Mouse (Mus musculus) forebrain, postnatal 0 days (tissue): ENCODE measurements around the gene Fam117a. TPM values are rescaled to one million over a fixed set of nuclear protein-coding genes. Genes with fewer than 3 reads are reported as not detected.
A peak's percentile ranks its signal among the peaks of the same experiment; 100 is the strongest.

Source experiments
- ATAC-seq: fragments of 200-750 bp; cut with Nextera tagmentation; 2 replicates; pipeline ENCODE4 v1.8.0; 2017; ENCODE audit warnings: mild to moderate bottlenecking, moderate library complexity
- DNase-seq: peaks from one replicate; pipeline ENCODE4 v3.0.0-alpha.2; 2015
- H3K27ac ChIP-seq: fragments of 300-500 bp; sonication (generic); 2 replicates; pipeline ENCODE4 v1.5.1; 2014; ENCODE audit warnings: low read depth, mild to moderate bottlenecking, antibody characterized with exemption, low read length, moderate library complexity, mixed read lengths
- H3K27me3 ChIP-seq: fragments of 300-500 bp; sonication (generic); 2 replicates; pipeline ENCODE4 v1.6.1; 2014; ENCODE audit warnings: mild to moderate bottlenecking, low read length, mixed read lengths; ENCODE audit not compliant: insufficient read depth
- H3K36me3 ChIP-seq: fragments of 300-500 bp; sonication (generic); 2 replicates; pipeline ENCODE4 v1.6.1; 2014; ENCODE audit warnings: mild to moderate bottlenecking, moderate library complexity; ENCODE audit not compliant: insufficient read depth
- H3K4me1 ChIP-seq: fragments of 300-500 bp; sonication (generic); 2 replicates; pipeline ENCODE4 v1.6.1; 2014; ENCODE audit warnings: antibody characterized with exemption; ENCODE audit not compliant: insufficient read depth
- H3K4me2 ChIP-seq: fragments of 300-500 bp; sonication (generic); 2 replicates; pipeline ENCODE4 v1.6.1; 2014; ENCODE audit warnings: low read depth, mild to moderate bottlenecking, moderate library complexity
- H3K4me3 ChIP-seq: fragments of 300-500 bp; sonication (generic); 2 replicates; pipeline ENCODE4 v1.5.1; 2014; ENCODE audit warnings: low read depth, low read length, mixed read lengths
- H3K9ac ChIP-seq: fragments of 300-500 bp; sonication (generic); 2 replicates; pipeline ENCODE4 v1.6.1; 2014; ENCODE audit warnings: mild to moderate bottlenecking
- H3K9me3 ChIP-seq: fragments of 300-500 bp; sonication (generic); 2 replicates; pipeline ENCODE4 v1.6.1; 2016; ENCODE audit warnings: low read length
- CTCF ChIP-seq: sonication (generic); IDR thresholded peaks from 2 replicates; pipeline ENCODE4 v1.5.1; 2016; ENCODE audit warnings: antibody characterized with exemption, control low read depth, low read depth
- WGBS: fragments of 180-500 bp; shearing (Covaris S2); extraction: QIAGEN DNeasy Blood & Tissue Kit; methylation state at CpG from one replicate; pipeline ENCODE4 v1.1.7; 2014; 5-methylcytosine and 5-hydroxymethylcytosine counted together
- polyA plus RNA-seq: library from polyadenylated mRNA; unstranded; fragments of >200 nt; fragmentation: Nextera tagmentation; extraction: Ambion mirVana; gene quantifications from 2 replicates; pipeline ENCODE4 v1.2.1, GENCODE M21; 2015
- total RNA-seq: library from RNA; depleted of rRNA; stranded (reverse); fragments of >200 nt; gene quantifications from 2 replicates; pipeline ENCODE4 v1.2.3, GENCODE M21; 2014

Gene Fam117a
- total and polyA plus RNA-seq, 2 experiments from 2014 or later: 1.8 to 5.5 TPM

DNA sequence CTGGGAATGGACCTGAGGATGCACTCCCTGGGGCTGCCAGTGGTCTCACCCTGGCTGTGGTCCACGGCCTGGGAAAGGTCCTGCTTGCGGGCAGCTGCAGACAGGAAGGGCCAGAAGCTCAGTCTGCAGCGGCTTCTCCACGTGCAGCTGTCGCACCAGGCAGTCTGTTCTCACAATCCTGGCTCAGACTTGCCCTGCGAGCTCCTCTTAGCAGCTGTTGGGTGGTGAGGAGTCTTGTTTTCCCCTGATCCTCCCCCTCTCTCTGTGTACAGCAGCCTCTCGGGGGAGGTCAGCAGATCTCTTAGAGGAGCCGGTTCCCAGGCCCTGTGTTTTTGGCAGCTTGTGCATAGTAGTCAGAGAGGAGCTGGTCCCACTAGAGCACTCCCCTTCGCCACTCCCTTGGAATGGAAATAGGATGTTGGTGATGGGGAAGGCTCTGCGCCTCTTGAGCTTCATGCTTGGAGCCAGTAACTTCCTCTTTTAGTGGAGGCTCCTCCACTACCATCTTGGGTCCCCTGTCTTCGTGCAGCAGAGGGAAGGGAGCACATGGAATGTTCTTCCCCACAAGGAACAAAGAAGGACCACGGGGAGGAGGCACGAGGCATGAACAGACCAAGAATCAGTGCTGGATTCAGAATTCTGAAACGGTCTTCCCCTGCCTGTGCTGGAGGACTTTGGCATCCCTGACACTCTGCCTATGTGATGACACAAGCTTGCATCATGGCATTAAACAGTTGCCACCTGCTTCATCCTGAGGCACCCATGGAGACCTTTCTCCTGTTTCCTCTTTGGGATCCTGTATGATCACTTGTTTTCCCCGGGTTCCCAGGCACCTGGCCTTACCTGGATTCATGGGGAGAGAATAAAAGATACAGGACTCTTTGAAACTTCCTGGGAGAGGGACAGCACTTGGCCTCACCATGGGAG is 33.4 kb downstream of the Fam117a start:
- no peaks in the 10 kb centered on the region for H3K36me3 ChIP-seq
- no peak for DNase-seq
- H3K27ac ChIP-seq: 0 out of 2 replicates have a peak overlapping the region, but pooled peaks have one; percentile 35
- H3K9ac ChIP-seq: no peak overlapping the region
- no peak for TF ChIP-seq CTCF
- H3K4me1 ChIP-seq: no peaks in the 10 kb centered on the region
- WGBS: 64% methylated on average over 15 of the region's 15 CpGs
- H3K4me3 ChIP-seq: no peak overlapping the region
- H3K27me3 ChIP-seq: no peaks in the 10 kb centered on the region
- H3K4me2 ChIP-seq: no peak overlapping the region
- H3K9me3 ChIP-seq: no peaks in the 10 kb centered on the region
- ATAC-seq: peak; percentile 77

DNA sequence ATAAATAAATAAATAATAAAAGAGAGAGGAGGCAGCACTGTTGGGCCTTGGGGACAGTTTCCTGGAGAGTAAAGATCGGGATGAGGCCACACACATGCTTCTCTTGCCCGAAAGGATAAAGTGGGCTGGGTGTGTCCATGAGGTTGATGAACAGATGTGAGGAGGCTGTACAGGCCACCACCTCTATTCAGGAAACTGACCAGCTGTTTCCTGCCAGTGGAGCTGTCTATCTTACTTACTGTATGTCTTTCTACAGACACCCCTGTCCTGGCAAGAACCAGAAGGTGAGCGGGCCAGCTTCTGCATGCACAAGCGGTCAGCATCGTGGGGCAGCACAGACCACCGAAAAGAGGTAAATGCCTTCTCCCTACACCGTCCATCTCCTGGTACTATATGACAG is 34.4 kb downstream of the Fam117a start:
- no peaks in the 10 kb centered on the region for H3K4me1 ChIP-seq
- H3K4me2 ChIP-seq: no peak overlapping the region
- no peaks in the 10 kb centered on the region for H3K27me3 ChIP-seq
- no peak overlapping the region for H3K9ac ChIP-seq
- no peaks in the 10 kb centered on the region for H3K9me3 ChIP-seq
- ATAC-seq: no peak
- 96% methylated on average over 7 of the region's 7 CpGs for WGBS
- no peak for DNase-seq
- no peak for TF ChIP-seq CTCF
- no peaks in the 10 kb centered on the region for H3K36me3 ChIP-seq
- no peak overlapping the region for H3K4me3 ChIP-seq
- no peak overlapping the region for H3K27ac ChIP-seq

DNA sequence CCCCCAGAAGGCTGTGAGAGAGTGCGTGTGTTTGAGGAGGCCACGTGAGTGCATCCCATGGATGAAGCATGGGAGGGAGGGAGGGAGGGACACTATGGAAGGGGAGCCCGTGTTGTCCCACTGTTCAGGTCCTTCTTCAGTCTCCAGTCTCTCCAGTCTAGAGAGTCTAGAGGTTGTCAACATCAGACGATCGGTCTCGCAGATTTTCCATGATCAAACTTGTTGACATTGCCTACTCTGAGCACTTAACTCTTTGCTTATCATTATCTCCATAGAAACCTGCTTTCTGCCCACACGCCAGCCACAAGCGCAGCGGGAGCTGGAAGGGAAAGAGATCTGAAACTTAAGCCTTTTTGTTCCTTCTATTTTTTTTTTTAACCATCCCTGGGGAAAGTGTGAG is 42.1 kb downstream of the Fam117a start:
- Histone ChIP-seq H3K9ac (no peak overlapping the region), H3K9me3 (no peaks in the 10 kb centered on the region), H3K4me3 (no peak overlapping the region), H3K27ac (no peak overlapping the region), H3K27me3 (no peaks in the 10 kb centered on the region), H3K36me3 (no peaks in the 10 kb centered on the region; the same call in 1 of the 2 replicates), H3K4me2 (no peak overlapping the region), H3K4me1 (no peaks in the 10 kb centered on the region)
- TF ChIP-seq CTCF: no peak
- no peak for DNase-seq
- 85% methylated on average over 9 of the region's 9 CpGs for WGBS
- ATAC-seq: no peak

DNA sequence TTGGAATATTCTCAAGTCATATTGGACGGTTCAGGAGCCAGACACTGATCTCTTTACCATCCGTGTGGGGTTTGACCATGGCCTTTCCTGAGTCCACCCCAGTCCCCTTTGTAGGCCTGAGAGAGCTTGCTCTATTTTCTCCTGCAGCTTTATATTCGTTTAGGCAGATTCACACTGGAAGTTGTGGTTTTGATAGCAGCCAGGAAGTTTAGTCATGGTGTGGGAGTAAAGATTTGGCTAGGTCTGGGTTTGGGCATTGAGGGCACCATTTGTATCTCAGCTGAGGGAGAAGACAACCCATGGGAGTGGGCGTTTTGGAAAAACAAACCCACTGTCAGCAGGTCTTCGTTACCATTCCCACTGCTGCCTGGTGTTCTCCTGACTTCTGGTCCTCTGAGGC is 42.7 kb downstream of the Fam117a start:
- ATAC-seq (no peak), DNase-seq (no peak)
- Histone ChIP-seq H3K27ac (no peak overlapping the region), H3K27me3 (no peaks in the 10 kb centered on the region), H3K36me3 (no peaks in the 10 kb centered on the region; the same call in 1 of the 2 replicates), H3K4me1 (no peaks in the 10 kb centered on the region), H3K4me2 (no peak overlapping the region), H3K9me3 (no peaks in the 10 kb centered on the region), H3K9ac (no peak overlapping the region), H3K4me3 (no peak overlapping the region)
- TF ChIP-seq CTCF: no peak
- WGBS: 76% methylated on average over 5 of the region's 5 CpGs

DNA sequence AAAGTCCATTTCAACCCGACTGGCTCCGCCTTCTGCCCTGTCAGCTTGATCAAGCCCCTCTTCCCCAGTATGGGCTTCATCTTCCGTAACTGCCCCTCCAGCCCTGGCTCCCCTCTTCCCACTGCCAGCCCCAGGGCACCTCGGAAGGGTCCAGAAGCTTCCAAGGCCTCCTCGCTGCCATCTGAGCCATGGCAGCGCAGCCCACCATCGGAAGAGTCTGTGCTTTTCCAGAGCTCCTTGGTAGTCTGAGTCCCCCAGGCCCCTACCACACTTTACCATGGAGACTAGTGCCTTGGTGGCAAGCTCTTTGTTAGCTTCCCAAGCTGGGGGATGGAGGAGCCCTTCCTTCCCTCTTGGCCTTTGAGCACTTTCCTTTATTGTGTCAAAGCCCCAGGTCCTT is 43.9 kb downstream of the Fam117a start:
- TF ChIP-seq CTCF: no peak
- no peak overlapping the region for H3K9ac ChIP-seq
- H3K27ac ChIP-seq: no peak overlapping the region
- no peak overlapping the region for H3K4me3 ChIP-seq
- H3K4me2 ChIP-seq: no peak overlapping the region
- DNase-seq: no peak
- H3K36me3 ChIP-seq: no peaks in the 10 kb centered on the region; the same call in 1 of the 2 replicates
- peaks cover 5% of the 10 kb centered on the region; the same call in 1 of the 2 replicates for H3K4me1 ChIP-seq
- WGBS: 91% methylated on average over 7 of the region's 7 CpGs
- ATAC-seq: no peak
- H3K27me3 ChIP-seq: no peaks in the 10 kb centered on the region
- H3K9me3 ChIP-seq: no peaks in the 10 kb centered on the region

DNA sequence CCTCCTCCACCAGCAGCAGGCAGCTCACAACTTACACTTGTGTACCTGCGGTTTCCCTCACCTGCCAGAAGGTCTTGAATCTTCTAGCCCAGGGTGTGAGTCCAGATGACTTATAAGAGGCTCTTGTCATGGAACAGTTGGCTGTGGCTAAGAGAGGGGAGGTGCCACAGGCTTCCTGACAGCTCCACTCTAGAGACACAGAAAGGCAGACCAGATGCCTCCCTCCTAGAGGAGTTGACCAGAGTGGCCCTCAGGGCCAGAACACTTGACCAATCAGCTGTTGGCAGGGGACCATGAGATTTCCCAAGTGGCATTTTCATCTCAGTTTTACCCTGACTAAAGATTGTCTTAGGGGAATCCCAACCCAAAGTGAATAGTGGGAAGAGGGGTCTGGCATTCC is 44.3 kb downstream of the Fam117a start:
- no peaks in the 10 kb centered on the region for H3K27me3 ChIP-seq
- H3K4me3 ChIP-seq: no peak overlapping the region
- H3K4me1 ChIP-seq: peaks cover 10% of the 10 kb centered on the region; the same call in 1 of the 2 replicates
- no peaks in the 10 kb centered on the region for H3K9me3 ChIP-seq
- no peak overlapping the region for H3K9ac ChIP-seq
- ATAC-seq (no peak), DNase-seq (no peak)
- H3K4me2 ChIP-seq: no peak overlapping the region
- TF ChIP-seq CTCF: no peak
- H3K27ac ChIP-seq: no peak overlapping the region
- WGBS: 94% methylated on average over 1 of the region's 1 CpGs
- H3K36me3 ChIP-seq: no peaks in the 10 kb centered on the region; the same call in 1 of the 2 replicates

DNA sequence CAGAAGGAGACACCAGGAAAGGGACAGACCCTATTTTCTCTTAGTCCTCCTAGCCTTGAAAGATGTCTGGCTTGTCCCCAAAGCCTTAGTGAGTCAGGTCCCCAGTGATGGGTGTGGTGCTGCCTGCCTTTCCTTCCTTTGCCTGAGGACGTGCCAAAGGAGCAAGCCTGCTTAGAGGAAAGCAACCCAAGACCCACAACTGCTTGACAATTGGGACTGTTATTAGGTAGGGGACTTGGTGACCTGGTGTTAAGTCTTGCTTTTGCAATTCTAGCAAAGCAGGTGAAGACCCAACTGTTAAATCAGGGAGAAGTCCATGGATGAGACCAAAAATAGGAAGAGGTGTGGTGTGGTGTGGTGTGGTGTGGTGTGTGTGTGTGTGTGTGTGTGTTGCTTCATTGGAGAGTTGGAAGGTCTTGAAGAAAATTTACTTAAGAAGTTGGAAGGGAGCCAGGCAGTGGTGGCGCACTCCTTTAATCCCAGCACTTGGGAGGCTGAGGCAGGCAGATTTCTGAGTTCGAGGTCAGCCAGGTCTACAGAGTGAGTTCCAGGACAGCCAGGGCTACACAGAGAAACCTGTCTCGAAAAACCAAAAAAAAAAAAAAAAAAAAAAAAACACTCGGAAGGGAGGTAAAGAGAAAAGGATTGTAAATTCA is 46.6 kb downstream of the Fam117a start:
- no peak for ATAC-seq
- TF ChIP-seq CTCF: no peak
- 84% methylated on average over 5 of the region's 5 CpGs for WGBS

More for the DNA sequence above, 46.6 kb downstream of the Fam117a start:
- no peak overlapping the region for H3K9ac ChIP-seq
- no peak for DNase-seq
- no peak overlapping the region for H3K27ac ChIP-seq
- H3K4me1 ChIP-seq: peaks cover 10% of the 10 kb centered on the region; the same call in 1 of the 2 replicates
- peaks cover 15% of the 10 kb centered on the region for H3K36me3 ChIP-seq
- H3K4me3 ChIP-seq: no peak overlapping the region
- H3K4me2 ChIP-seq: no peak overlapping the region
- no peaks in the 10 kb centered on the region for H3K27me3 ChIP-seq
- no peaks in the 10 kb centered on the region for H3K9me3 ChIP-seq
